Mouse (Mus musculus) erythroblast, embryonic 14.5 days (primary cell): ENCODE measurements around the gene Cbx4. TPM values are rescaled to one million over a fixed set of nuclear protein-coding genes. Genes with fewer than 3 reads are reported as not detected.

ENCODE experiments used
- H3K27me3 ChIP-seq: 2 replicates; pipeline ENCODE4 v1.6.1; 2012; ENCODE audit warnings: inconsistent platforms; ENCODE audit not compliant: control insufficient read depth
- H3K36me3 ChIP-seq: 2 replicates; pipeline ENCODE4 v1.6.1; 2012; ENCODE audit warnings: mild to moderate bottlenecking, inconsistent platforms; ENCODE audit not compliant: control insufficient read depth
- H3K4me1 ChIP-seq: 2 replicates; pipeline ENCODE4 v1.6.1; 2012; ENCODE audit warnings: inconsistent platforms; ENCODE audit not compliant: control insufficient read depth
- H3K4me3 ChIP-seq: replicated peaks from 2 replicates; pipeline ENCODE3; 2012; ENCODE audit warnings: moderate library complexity, mild to moderate bottlenecking, inconsistent platforms
- H3K9me3 ChIP-seq: 2 replicates; pipeline ENCODE4 v1.6.1; 2012; ENCODE audit warnings: low read length, inconsistent platforms, mixed read lengths; ENCODE audit not compliant: control insufficient read depth
- GATA1 ChIP-seq: IDR thresholded peaks from 2 replicates; pipeline ENCODE4 v1.6.1; 2012; ENCODE audit warnings: low read length, inconsistent platforms, mixed read lengths
- TAL1 ChIP-seq: IDR thresholded peaks from 3 replicates; pipeline ENCODE4 v1.6.1; 2012; ENCODE audit warnings: low read length, inconsistent platforms, mixed read lengths
- polyA plus RNA-seq: library from polyadenylated mRNA; stranded (reverse); fragments of >175 nt; gene quantifications from 2 replicates; pipeline ENCODE4 v1.2.3, GENCODE M21; 2012

Cbx4 gene
- polyA plus RNA-seq, 1 experiment: 0.35 TPM

- Histone ChIP-seq H3K4me3 (no peak overlapping the region), H3K36me3 (peaks cover 2% of the 10 kb centered on the region; the same call in 1 of the 2 replicates), H3K4me1 (peaks cover 11% of the 10 kb centered on the region), H3K9me3 (peaks cover 3% of the 10 kb centered on the region; the same call in 1 of the 2 replicates), H3K27me3 (peaks cover 84% of the 10 kb centered on the region)
- TF ChIP-seq GATA1: no peak
These were observed 50.3 kb downstream of the Cbx4 start for GRCm38 (mm10) chr11:119035686-119036165.

GRCm38 (mm10) chr11:119035094-119035685 lies 50.8 kb downstream of the Cbx4 start:
- TF ChIP-seq TAL1 (no peak), GATA1 (no peak)
- Histone ChIP-seq H3K4me3 (no peak overlapping the region), H3K4me1 (peaks cover 6% of the 10 kb centered on the region), H3K9me3 (peaks cover 3% of the 10 kb centered on the region; the same call in 1 of the 2 replicates), H3K27me3 (peaks cover 79% of the 10 kb centered on the region), H3K36me3 (peaks cover 2% of the 10 kb centered on the region; the same call in 1 of the 2 replicates)

GRCm38 (mm10) chr11:119034635-119035034 lies 51.4 kb downstream of the Cbx4 start:
- H3K9me3 ChIP-seq: peaks cover 3% of the 10 kb centered on the region; the same call in 1 of the 2 replicates
- H3K4me1 ChIP-seq: no peaks in the 10 kb centered on the region; the same call in 1 of the 2 replicates
- H3K36me3 ChIP-seq: peaks cover 2% of the 10 kb centered on the region; the same call in 1 of the 2 replicates
- TF ChIP-seq TAL1: no peak
- no peak for TF ChIP-seq GATA1
- H3K4me3 ChIP-seq: no peak overlapping the region
- peaks cover 73% of the 10 kb centered on the region for H3K27me3 ChIP-seq

- H3K27me3 ChIP-seq: peaks cover 68% of the 10 kb centered on the region
- no peak for TF ChIP-seq GATA1
- no peak for TF ChIP-seq TAL1
- H3K4me3 ChIP-seq: no peak overlapping the region
- H3K9me3 ChIP-seq: peaks cover 3% of the 10 kb centered on the region; the same call in 1 of the 2 replicates
- H3K4me1 ChIP-seq: no peaks in the 10 kb centered on the region
- peaks cover 6% of the 10 kb centered on the region for H3K36me3 ChIP-seq
These were observed 52.0 kb downstream of the Cbx4 start for GRCm38 (mm10) chr11:119033874-119034558.

Other genes starting within 250 kb of the Cbx4 start
- gene Rbfox3, start 174.6 kb downstream of the Cbx4 start, polyA plus RNA-seq: 0.02 and 0.03 TPM in 2 replicates
- not detected in 2 replicates for gene Enpp7, start 98.0 kb downstream of the Cbx4 start, polyA plus RNA-seq
- gene Cbx2, start 63.3 kb downstream of the Cbx4 start, polyA plus RNA-seq: 0.09 and 0.10 TPM in 2 replicates
- 0.20 and 0.42 TPM in 2 replicates for gene Cbx8, start 45.3 kb downstream of the Cbx4 start, polyA plus RNA-seq
- 0.01 TPM in 2 replicates for gene Tbc1d16, start 142.3 kb upstream of the Cbx4 start, polyA plus RNA-seq
- gene Ccdc40, start 142.4 kb upstream of the Cbx4 start, polyA plus RNA-seq: 0.07 TPM in 1 of 2 replicates, not detected in the other
- gene Gaa, start 181.7 kb upstream of the Cbx4 start, polyA plus RNA-seq: 1.2 and 1.5 TPM in 2 replicates
- gene Eif4a3, start 213.9 kb upstream of the Cbx4 start, polyA plus RNA-seq: 17.2 and 20.2 TPM in 2 replicates
- gene Card14, start 221.5 kb upstream of the Cbx4 start, polyA plus RNA-seq: 0.01 TPM in 1 of 2 replicates, not detected in the other